In the genomic region with DNA sequence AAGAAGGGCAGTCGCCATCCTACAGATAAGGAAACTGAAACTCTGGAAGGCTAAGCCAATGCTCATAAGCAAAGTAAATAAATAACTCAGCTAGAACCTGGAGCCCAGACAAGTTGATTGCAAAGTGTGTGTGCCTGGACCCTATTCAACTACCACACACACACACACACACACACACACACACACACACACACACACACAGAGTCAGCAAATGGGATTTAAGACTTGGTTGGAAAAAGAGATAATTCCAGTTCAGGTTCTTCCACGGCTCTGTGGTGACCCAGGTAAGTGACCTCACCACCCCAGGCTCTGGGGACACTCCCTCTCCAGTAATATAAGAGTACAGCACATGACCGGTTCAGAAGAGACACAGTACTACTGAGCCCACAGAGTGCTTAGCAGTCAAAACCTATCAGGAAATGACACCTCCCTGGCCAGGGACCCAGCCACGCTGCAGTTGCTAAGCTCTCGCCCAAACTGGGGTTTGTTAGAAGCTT, we compare ENCODE assay signal across 8 mouse cellular contexts. TPM values are rescaled to one million over a fixed set of nuclear protein-coding genes. Genes with fewer than 3 reads are reported as not detected.
DNase-seq lines count a peak whose midpoint lies in the region; ATAC-seq and TF ChIP-seq lines count a peak whose summit lies in the region.

No protein-coding gene starts in this region.

- intact Hi-C loops in heart, postnatal 14 days (cut with DNase I), result loop anchor here (5.0 kb wide), 1 partner anchor 35 kb away; a partner anchor contains a TSS

- peaks cover 15% of the 10 kb centered on the region for H3K4me1 ChIP-seq in forebrain, postnatal 0 days (ENCODE audit: insufficient read depth)
- no peaks in the 10 kb centered on the region for H3K4me1 ChIP-seq in forebrain, embryonic 11.5 days (replicated peaks; ENCODE audit: control insufficient read depth, insufficient read depth, low read length)
- H3K4me1 ChIP-seq in liver, embryonic 16.5 days (ENCODE audit: control insufficient read depth, low read depth, low read length), result peaks cover 13% of the 10 kb centered on the region
- peaks cover 11% of the 10 kb centered on the region; the same call in 1 of the 2 replicates for H3K4me1 ChIP-seq in embryonic facial prominence, embryonic 10.5 days
- H3K4me1 ChIP-seq in hindbrain, embryonic 10.5 days (replicated peaks), result peaks cover 10% of the 10 kb centered on the region

- TF ChIP-seq CTCF in forebrain, postnatal 0 days (IDR thresholded peaks at IDR 0.05; ENCODE audit: low read depth), result no peak

- ATAC-seq in forebrain, postnatal 0 days, result peak; percentile 51; the same call in 1 of the 2 replicates
- no peak for ATAC-seq in forebrain, embryonic 11.5 days (replicated peaks; ENCODE audit: low FRiP score)
- ATAC-seq in liver, embryonic 16.5 days (ENCODE audit: low read depth), result peak; percentile 57

- H3K9me3 ChIP-seq in forebrain, postnatal 0 days (ENCODE audit: low read length), result no peaks in the 10 kb centered on the region
- H3K9me3 ChIP-seq in forebrain, embryonic 11.5 days (ENCODE audit: control insufficient read depth, low read length), result no peaks in the 10 kb centered on the region
- H3K9me3 ChIP-seq in liver, embryonic 16.5 days (replicated peaks; ENCODE audit: control insufficient read depth, low read length), result no peaks in the 10 kb centered on the region
- no peaks in the 10 kb centered on the region for H3K9me3 ChIP-seq in embryonic facial prominence, embryonic 10.5 days
- no peaks in the 10 kb centered on the region for H3K9me3 ChIP-seq in hindbrain, embryonic 10.5 days

- WGBS in forebrain, postnatal 0 days, result 48% methylated on average over 5 of the region's 5 CpGs
- WGBS in forebrain, embryonic 11.5 days, result 87% methylated on average over 5 of the region's 5 CpGs
- 15% methylated on average over 5 of the region's 5 CpGs for WGBS in liver, embryonic 16.5 days (ENCODE audit: insufficient replicate concordance)
- WGBS in embryonic facial prominence, embryonic 10.5 days, result 66% methylated on average over 5 of the region's 5 CpGs
- 74% methylated on average over 5 of the region's 5 CpGs for WGBS in hindbrain, embryonic 10.5 days

- no peak overlapping the region for H3K4me3 ChIP-seq in forebrain, postnatal 0 days (ENCODE audit: low read depth, low read length)
- H3K4me3 ChIP-seq in forebrain, embryonic 11.5 days (ENCODE audit: low read depth, low read length), result no peak overlapping the region
- no peak overlapping the region for H3K4me3 ChIP-seq in liver, embryonic 16.5 days (ENCODE audit: low read depth, low read length)
- H3K4me3 ChIP-seq in embryonic facial prominence, embryonic 10.5 days, result no peak overlapping the region
- H3K4me3 ChIP-seq in hindbrain, embryonic 10.5 days, result no peak overlapping the region

- H3K36me3 ChIP-seq in forebrain, postnatal 0 days (ENCODE audit: insufficient read depth), result no peaks in the 10 kb centered on the region
- no peaks in the 10 kb centered on the region for H3K36me3 ChIP-seq in forebrain, embryonic 11.5 days (ENCODE audit: control insufficient read depth, insufficient read depth, low read length)
- no peaks in the 10 kb centered on the region for H3K36me3 ChIP-seq in liver, embryonic 16.5 days (ENCODE audit: control insufficient read depth, insufficient read depth)
- no peaks in the 10 kb centered on the region for H3K36me3 ChIP-seq in embryonic facial prominence, embryonic 10.5 days (replicated peaks)
- H3K36me3 ChIP-seq in hindbrain, embryonic 10.5 days, result no peaks in the 10 kb centered on the region

- no peak overlapping the region for H3K9ac ChIP-seq in forebrain, postnatal 0 days
- no peak overlapping the region for H3K9ac ChIP-seq in forebrain, embryonic 11.5 days (ENCODE audit: low read length)
- no peak overlapping the region for H3K9ac ChIP-seq in liver, embryonic 16.5 days (ENCODE audit: low read depth, low read length)

- peak overlapping the region; percentile 59; the same call in 1 of the 2 replicates for H3K27ac ChIP-seq in forebrain, postnatal 0 days (ENCODE audit: low read depth, low read length)
- H3K27ac ChIP-seq in forebrain, embryonic 11.5 days (ENCODE audit: low read depth, low read length), result no peak overlapping the region
- H3K27ac ChIP-seq in liver, embryonic 16.5 days (ENCODE audit: low read length), result peak overlapping the region; percentile 46; the same call in 1 of the 2 replicates
- H3K27ac ChIP-seq in embryonic facial prominence, embryonic 10.5 days (replicated peaks), result no peak overlapping the region
- H3K27ac ChIP-seq in hindbrain, embryonic 10.5 days, result no peak overlapping the region

- no peak overlapping the region for H3K4me2 ChIP-seq in forebrain, postnatal 0 days (ENCODE audit: low read depth)
- H3K4me2 ChIP-seq in forebrain, embryonic 11.5 days (ENCODE audit: low read depth, low read length, severe bottlenecking), result no peak overlapping the region
- H3K4me2 ChIP-seq in liver, embryonic 16.5 days (ENCODE audit: low read depth, low read length), result no peak overlapping the region

- DNase-seq in forebrain, postnatal 0 days, result no peak
- DNase-seq in forebrain, embryonic 11.5 days (ENCODE audit: low spot score), result no peak
- DNase-seq in Muller cell, postnatal 12 days (ENCODE audit: inconsistent ontology term), result peak; percentile 24
- DNase-seq in heart, postnatal 14 days, result peak; percentile 50 to 64
- DNase-seq in frontal cortex, adult 2 months (ENCODE audit: extremely low spot score in 1 of 2, low spot score in 1 of 2), result no peak
- DNase-seq in embryonic facial prominence, embryonic 10.5 days (ENCODE audit: low spot score), result no peak
- no peak for DNase-seq in hindbrain, embryonic 10.5 days (ENCODE audit: low spot score)

- H3K27me3 ChIP-seq in forebrain, postnatal 0 days (ENCODE audit: insufficient read depth, low read length), result no peaks in the 10 kb centered on the region
- H3K27me3 ChIP-seq in forebrain, embryonic 11.5 days (ENCODE audit: control insufficient read depth, insufficient read depth, low read length), result no peaks in the 10 kb centered on the region
- no peaks in the 10 kb centered on the region for H3K27me3 ChIP-seq in liver, embryonic 16.5 days (ENCODE audit: control insufficient read depth, insufficient read depth, low read depth, low read length)
- no peaks in the 10 kb centered on the region for H3K27me3 ChIP-seq in embryonic facial prominence, embryonic 10.5 days (replicated peaks; ENCODE audit: low read depth, poor library complexity, severe bottlenecking)
- H3K27me3 ChIP-seq in hindbrain, embryonic 10.5 days (ENCODE audit: insufficient read depth, poor library complexity, severe bottlenecking), result no peaks in the 10 kb centered on the region

RNA-seq across cellular contexts. Expression of a gene that starts 36.1 kb away (rescaled TPM):
- 51.8 and 54.4 TPM in 2 replicates for total RNA-seq in forebrain, postnatal 0 days (2014; rRNA removed)
- polyA plus RNA-seq in forebrain, postnatal 0 days (2015; fragmentation: Nextera tagmentation; extraction: Ambion mirVana), result 46.8 and 74.9 TPM in 2 replicates
- polyA plus RNA-seq in forebrain, embryonic 11.5 days (2014; fragmentation: Nextera tagmentation; extraction: Ambion mirVana), result 62.3 and 66.0 TPM in 2 replicates
- 100 to 1,000 TPM; 523 to 539 TPM for total RNA-seq in heart, postnatal 14 days (2021)
- polyA plus RNA-seq in liver, embryonic 16.5 days (2015; fragmentation: Nextera tagmentation; extraction: Ambion mirVana), result 37.7 and 39.6 TPM in 2 replicates
- polyA plus RNA-seq in frontal cortex, adult 2 months (2012; rRNA removed), result 88.1 and 100.0 TPM in 2 replicates
- 40.7 and 41.1 TPM in 2 replicates for polyA plus RNA-seq in embryonic facial prominence, embryonic 10.5 days (2016; fragmentation: Nextera tagmentation; extraction: Ambion mirVana)
- 64.2 and 74.4 TPM in 2 replicates for polyA plus RNA-seq in hindbrain, embryonic 10.5 days (2016; fragmentation: Nextera tagmentation; extraction: Ambion mirVana)

Comparison
In these comparisons a context has a peak if more than half of its experiments do, and no peak if none do; other contexts are left out.
1. H3K27ac ChIP-seq: peak in forebrain, postnatal 0 days (single experiment) and liver, embryonic 16.5 days (single experiment); none in forebrain, embryonic 11.5 days (single experiment), embryonic facial prominence, embryonic 10.5 days (single experiment) and hindbrain, embryonic 10.5 days (single experiment).
2. DNase-seq: peak in Muller cell, postnatal 12 days (single experiment) and heart, postnatal 14 days (2 of 2); none in forebrain, postnatal 0 days (single experiment), forebrain, embryonic 11.5 days (single experiment), frontal cortex, adult 2 months (0 of 2), embryonic facial prominence, embryonic 10.5 days (single experiment) and hindbrain, embryonic 10.5 days (single experiment).